Mouse (Mus musculus) common myeloid progenitor, adult 5-6 weeks (primary cell): ENCODE results near the gene Hnrnph1. TPM values are rescaled to one million over a fixed set of nuclear protein-coding genes. Genes with fewer than 3 reads are reported as not detected.

Experiments
- ATAC-seq: replicated peaks from 2 replicates; pipeline ENCODE4 v1.8.0; 2016; ENCODE audit warnings: low read depth, mild to moderate bottlenecking, moderate TSS enrichment, inconsistent platforms; ENCODE audit not compliant: poor library complexity, severe bottlenecking
- total RNA-seq: library from RNA; stranded (forward); fragments of 200-1000, 187-1606 nt; gene quantifications from 2 replicates; pipeline ENCODE4 v1.2.3, GENCODE M21; 2017

Gene Hnrnph1
- total RNA-seq, 1 experiment from 2014 or later, result 1,045 TPM

DNA sequence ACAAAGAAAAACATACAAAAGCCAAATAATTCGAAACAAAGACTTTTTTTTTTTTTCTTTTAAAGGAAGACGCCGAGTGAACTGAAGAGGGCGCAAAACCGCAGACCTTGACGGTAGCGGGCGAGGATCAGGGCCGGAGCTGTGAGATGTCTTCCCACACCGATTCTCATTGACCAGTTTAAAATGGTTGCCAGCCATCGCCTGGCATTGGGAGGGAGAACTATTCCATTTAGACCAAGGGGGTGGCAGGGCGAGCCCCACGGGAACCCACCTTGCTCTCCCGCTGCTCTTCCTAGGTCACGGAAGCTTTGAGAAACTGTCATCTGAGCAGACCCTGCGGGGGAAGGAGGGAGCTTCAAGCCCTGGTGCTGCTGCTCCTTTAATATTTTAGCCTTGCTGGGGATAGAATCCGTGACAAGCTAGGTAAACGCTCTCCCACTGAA is 5.4 kb upstream of the Hnrnph1 start:
- ATAC-seq, result peak; percentile 76

DNA sequence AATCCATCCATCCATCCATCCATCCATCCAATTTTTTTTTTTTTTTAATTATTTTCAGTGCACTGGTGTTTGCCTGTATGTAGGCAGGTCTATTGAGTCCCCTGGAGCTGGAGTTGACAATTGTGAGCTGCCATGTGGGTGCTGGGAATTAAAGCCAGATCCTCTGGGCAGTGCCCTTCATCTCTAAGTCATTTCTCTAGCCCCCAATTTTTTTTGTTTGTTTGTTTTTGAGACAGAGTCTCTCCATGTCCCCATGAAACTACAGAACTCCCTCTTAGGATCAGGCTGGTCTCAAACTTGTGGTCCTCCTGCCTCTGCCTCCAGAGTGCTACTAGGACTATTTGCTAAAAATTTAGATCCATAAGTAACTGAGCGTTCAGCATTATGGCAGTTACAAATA is 4.9 kb upstream of the Hnrnph1 start:
- ATAC-seq, result no peak

DNA sequence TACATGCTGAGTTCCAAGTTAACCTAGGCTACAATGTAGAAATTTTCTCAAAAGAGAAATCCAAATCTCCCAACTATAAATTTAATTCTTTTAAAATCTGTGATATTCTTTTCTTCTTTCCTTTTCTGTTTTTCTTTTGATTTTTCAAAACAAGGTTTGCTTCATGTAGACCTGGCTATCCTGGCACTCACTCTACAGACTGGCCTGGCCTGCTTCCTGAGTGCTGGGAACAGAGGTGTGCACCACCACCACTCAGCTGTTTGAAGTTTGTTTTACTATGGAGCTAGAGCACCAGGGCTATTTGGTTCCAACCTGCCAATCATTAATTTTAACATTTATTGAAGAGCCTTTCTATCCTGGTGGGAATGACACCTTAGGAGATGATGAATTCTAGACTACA is 3.7 kb upstream of the Hnrnph1 start:
- ATAC-seq, result no peak

- ATAC-seq, result no peak
Observed at GRCm38 (mm10) chr11:50373621-50374020, 3.2 kb upstream of the Hnrnph1 start.

DNA sequence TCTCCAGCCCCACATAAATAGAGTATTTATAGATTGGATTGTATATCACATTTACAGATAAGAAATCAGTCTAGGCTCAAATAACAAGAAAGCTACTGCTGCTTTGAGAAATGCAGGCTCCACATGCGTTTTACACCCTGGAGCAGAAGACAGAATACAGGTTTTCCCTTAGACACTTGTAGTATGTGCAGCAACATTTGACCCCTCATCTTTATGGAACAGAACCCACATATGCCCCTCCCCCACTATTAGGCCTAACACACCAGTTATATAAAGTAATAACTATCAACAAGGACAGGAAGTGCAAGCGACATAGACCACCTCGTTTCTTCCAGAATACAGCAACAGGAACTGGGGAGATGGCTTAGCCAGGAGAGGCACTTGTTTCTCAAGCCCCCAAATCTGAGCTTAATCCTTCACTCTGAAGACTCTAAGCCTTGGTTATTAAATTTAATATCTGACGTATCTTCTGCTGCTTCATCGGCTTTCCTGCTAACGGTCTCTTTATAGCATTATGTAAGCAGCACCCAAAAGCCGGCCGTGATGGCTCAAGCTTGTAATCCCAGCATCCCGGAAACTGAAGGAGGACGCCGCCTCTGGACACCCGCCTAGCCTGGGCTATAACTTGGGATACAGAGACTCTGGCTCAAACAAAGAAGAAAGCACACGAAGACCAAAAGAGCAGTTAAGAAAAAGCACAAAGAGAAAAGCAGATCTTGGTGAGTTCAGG is 2.3 kb upstream of the Hnrnph1 start:
- no peak for ATAC-seq

DNA sequence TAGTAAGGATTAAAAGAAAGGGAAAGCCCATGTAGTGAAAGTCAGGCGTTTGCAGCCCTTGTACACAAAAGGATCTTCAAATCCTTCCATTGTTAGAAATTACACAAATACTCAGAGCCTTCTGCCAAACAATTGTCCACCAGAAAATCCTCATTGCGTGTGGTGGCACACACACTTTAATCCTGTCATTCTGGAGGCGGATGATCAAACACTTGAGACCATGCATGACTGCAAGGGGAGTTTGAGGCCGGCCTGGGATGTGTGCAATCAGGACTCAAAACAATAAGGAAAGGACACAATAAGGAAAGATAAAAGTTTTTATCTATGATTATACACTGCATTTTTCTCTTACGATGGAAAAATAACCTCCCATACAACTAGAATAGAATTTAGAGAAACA is 1.4 kb upstream of the Hnrnph1 start:
- ATAC-seq, result no peak

- no peak for ATAC-seq
Observed at GRCm38 (mm10) chr11:50376156-50376790, 517 bp upstream of the Hnrnph1 start.

GRCm38 (mm10) chr11:50377892-50378684 is 1.3 kb downstream of the Hnrnph1 start:
- peak; percentile 26; the same call in 1 of the 2 replicates for ATAC-seq

- ATAC-seq, result no peak
Observed at GRCm38 (mm10) chr11:50379023-50379752, 2.4 kb downstream of the Hnrnph1 start.

GRCm38 (mm10) chr11:50381311-50381710 is 4.5 kb downstream of the Hnrnph1 start:
- no peak for ATAC-seq

DNA sequence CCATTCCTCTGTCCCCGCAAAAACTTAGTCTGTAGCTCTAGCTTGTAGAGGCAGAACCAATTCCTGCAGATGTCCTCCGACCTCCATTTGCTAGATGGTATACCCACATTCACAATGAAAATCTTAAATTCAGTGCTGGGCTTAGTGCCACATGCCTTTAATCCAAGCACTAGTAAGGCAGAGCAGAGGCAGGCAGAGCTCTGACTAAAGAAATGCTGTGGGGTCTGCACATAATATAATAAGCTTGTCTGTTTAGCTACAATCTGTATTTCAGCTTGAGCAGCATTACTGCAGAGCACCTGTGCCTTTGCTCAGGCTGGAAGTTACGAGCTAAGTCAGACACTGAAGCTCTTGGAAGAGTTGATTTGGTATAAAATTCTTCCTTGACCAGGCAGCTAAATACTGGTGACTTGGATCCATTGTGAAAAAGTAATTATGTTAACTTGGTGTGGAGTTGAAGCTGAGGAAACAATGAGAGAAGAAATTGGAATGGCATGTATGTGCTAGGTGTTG is 10.4 kb downstream of the Hnrnph1 start:
- ATAC-seq, result no peak

DNA sequence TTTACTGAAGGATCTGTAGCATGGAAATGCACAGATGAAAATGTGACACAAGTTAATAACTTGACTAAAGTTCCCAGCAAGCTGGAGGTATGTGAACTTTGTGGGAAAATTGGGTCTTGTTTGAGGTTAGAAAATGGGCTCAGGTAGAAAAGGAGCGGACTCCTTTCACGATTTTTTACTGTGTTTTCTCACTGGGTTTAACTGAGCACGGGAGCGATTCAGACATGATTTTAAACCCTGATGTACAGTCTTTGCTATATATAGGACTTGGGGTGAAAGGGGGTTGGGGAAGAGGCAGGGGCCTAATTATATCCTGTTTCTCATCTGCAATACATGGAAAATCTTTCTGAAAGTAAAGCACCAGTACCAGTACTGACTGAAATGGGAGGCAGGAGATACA is 10.9 kb downstream of the Hnrnph1 start:
- no peak for ATAC-seq

GRCm38 (mm10) chr11:50388217-50388929 is 11.6 kb downstream of the Hnrnph1 start:
- 0 out of 2 replicates have a peak, but pooled peaks have one; percentile 2 for ATAC-seq

GRCm38 (mm10) chr11:50389011-50389410 is 12.2 kb downstream of the Hnrnph1 start:
- no peak for ATAC-seq

DNA sequence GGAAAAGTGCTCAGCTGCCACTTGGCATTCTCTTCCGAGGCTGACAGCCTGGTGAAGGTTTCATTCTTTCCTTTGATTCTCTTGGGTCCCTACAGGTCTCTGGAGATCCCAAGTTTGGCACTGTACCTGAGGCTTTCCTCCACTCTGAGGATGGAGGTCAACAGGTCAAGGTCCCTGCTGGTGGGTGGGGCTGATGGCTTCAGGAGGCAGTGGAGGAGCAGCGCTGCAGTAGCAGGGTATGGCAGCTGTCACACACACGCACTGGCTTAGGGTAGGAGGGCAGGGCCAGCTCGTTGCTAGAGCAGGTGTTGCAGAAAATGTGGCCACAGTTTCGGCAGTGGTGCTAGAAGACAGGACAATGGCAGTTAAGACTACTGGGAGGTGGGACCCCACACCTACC is 12.8 kb downstream of the Hnrnph1 start:
- 0 out of 2 replicates have a peak, but pooled peaks have one; percentile 13 for ATAC-seq

GRCm38 (mm10) chr11:50391272-50391960 is 14.6 kb downstream of the Hnrnph1 start:
- 0 out of 2 replicates have a peak, but pooled peaks have one; percentile 7 for ATAC-seq

DNA sequence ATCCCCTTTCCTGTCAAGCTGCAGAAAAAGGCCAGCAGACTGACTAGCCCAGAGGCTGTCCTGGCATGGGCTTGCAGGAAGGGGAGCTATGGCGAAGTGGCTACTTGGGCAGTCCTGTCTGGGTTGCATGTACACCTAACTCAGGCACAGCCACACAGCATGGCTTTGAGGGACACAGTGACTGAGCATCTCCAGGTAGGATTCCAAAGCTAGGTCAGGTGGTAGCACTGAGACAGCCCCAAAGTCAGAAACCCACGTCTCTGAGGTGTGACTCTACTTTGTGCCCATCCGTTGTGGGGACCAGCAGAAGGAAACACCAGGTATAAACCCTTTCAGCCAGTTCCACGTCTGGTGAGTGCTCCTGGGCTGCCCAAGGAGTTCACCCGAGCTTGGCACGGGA is 16.5 kb downstream of the Hnrnph1 start:
- ATAC-seq, result no peak

DNA sequence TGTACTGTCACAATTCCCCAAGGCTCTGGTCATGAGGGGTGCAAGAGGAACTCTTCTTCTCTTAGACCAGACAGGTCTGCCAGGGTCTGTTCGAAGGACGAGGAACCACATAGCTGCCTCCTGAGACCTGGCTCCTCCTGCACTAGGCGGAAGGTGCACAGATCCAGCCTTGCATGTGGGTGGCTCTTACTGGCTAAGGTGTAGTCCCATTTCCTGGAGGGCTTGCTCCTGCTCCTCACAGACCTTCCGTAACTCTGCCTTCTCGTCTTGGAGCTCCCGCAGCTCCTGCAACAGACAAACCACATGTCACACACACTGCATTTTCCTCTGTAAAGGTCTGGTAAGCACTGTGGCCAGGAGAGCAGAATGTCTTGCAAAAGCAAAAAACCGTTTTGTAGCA is 17.9 kb downstream of the Hnrnph1 start:
- no peak for ATAC-seq
